Mouse (Mus musculus): Measurements from ENCODE around the gene Kazn. TPM values are rescaled to one million over a fixed set of nuclear protein-coding genes. Genes with fewer than 3 reads are reported as not detected.

Gene Kazn
- polyA plus RNA-seq, 1 experiment from 2014 or later: 11.9 TPM

- Histone ChIP-seq H3K36me3 (ENCODE audit: control insufficient read depth, insufficient read depth, low read length) (no peaks in the 10 kb centered on the region), H3K9ac (ENCODE audit: low read depth, low read length) (no peak overlapping the region), H3K27ac (replicated peaks; ENCODE audit: low read depth, low read length) (no peak overlapping the region), H3K4me3 (ENCODE audit: low read depth, low read length) (no peak overlapping the region), H3K9me3 (ENCODE audit: control insufficient read depth, low read length) (no peaks in the 10 kb centered on the region), H3K27me3 (replicated peaks; ENCODE audit: control insufficient read depth, insufficient read depth, low read length) (no peaks in the 10 kb centered on the region), H3K4me2 (ENCODE audit: low read depth, low read length) (no peak overlapping the region), H3K4me1 (ENCODE audit: control insufficient read depth, insufficient read depth, low read length) (no peaks in the 10 kb centered on the region)
- DNase-seq (ENCODE audit: low spot score) (no peak), ATAC-seq (ENCODE audit: low read depth) (no peak)
- WGBS: 38% methylated on average over 3 of the region's 4 CpGs
Observed at GRCm38 (mm10) chr4:142267832-142268231, 28.6 kb upstream of the Kazn start.

DNA sequence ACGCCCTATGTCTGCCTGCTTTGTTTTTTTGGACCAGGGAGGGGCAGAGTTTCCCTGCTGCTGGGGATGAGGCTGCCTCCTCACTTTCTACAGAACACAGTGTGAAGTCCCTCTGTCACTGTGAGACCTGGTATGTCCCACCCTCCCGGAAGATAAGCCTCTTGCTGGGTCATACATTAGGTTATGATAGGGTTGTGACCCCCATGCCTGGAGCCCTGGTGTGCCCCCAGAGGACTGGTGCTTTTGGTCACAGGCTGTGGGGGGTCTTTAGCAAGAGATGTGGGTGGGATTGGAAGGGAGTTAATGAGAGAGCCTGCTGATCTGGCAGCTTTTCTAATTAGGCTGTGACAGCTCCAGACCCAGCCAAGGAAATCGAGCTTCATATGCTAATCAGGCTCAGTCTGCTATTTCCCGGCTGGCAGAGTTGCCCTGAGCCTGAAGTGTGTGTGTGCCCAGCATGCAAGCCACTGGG, 28.2 kb upstream of the Kazn start:
- Histone ChIP-seq H3K4me3 (ENCODE audit: low read depth, low read length) (no peak overlapping the region), H3K27me3 (replicated peaks; ENCODE audit: control insufficient read depth, insufficient read depth, low read length) (no peaks in the 10 kb centered on the region), H3K9ac (ENCODE audit: low read depth, low read length) (no peak overlapping the region), H3K36me3 (ENCODE audit: control insufficient read depth, insufficient read depth, low read length) (no peaks in the 10 kb centered on the region), H3K27ac (replicated peaks; ENCODE audit: low read depth, low read length) (no peak overlapping the region), H3K4me1 (ENCODE audit: control insufficient read depth, insufficient read depth, low read length) (no peaks in the 10 kb centered on the region), H3K9me3 (ENCODE audit: control insufficient read depth, low read length) (no peaks in the 10 kb centered on the region), H3K4me2 (ENCODE audit: low read depth, low read length) (no peak overlapping the region)
- ATAC-seq (ENCODE audit: low read depth): no peak
- peak; percentile 32 for DNase-seq (ENCODE audit: low spot score)
- WGBS: 22% methylated on average over 4 of the region's 4 CpGs

GRCm38 (mm10) chr4:142264335-142264734, 25.1 kb upstream of the Kazn start:
- Histone ChIP-seq H3K9me3 (ENCODE audit: control insufficient read depth, low read length) (no peaks in the 10 kb centered on the region), H3K27ac (replicated peaks; ENCODE audit: low read depth, low read length) (no peak overlapping the region), H3K4me3 (ENCODE audit: low read depth, low read length) (no peak overlapping the region), H3K9ac (ENCODE audit: low read depth, low read length) (no peak overlapping the region), H3K27me3 (replicated peaks; ENCODE audit: control insufficient read depth, insufficient read depth, low read length) (no peaks in the 10 kb centered on the region), H3K4me2 (ENCODE audit: low read depth, low read length) (no peak overlapping the region), H3K36me3 (ENCODE audit: control insufficient read depth, insufficient read depth, low read length) (no peaks in the 10 kb centered on the region), H3K4me1 (ENCODE audit: control insufficient read depth, insufficient read depth, low read length) (no peaks in the 10 kb centered on the region)
- DNase-seq (ENCODE audit: low spot score) (peak; percentile 31), ATAC-seq (ENCODE audit: low read depth) (peak; percentile 31; the same call in 1 of the 2 replicates)
- 66% methylated on average over 7 of the region's 7 CpGs for WGBS

- no peak for ATAC-seq (ENCODE audit: low read depth)
- no peak for DNase-seq (ENCODE audit: low spot score)
- no peaks in the 10 kb centered on the region for H3K27me3 ChIP-seq (replicated peaks; ENCODE audit: control insufficient read depth, insufficient read depth, low read length)
- H3K27ac ChIP-seq (replicated peaks; ENCODE audit: low read depth, low read length): 0 out of 2 replicates have a peak overlapping the region, but pooled peaks have one; percentile 39
- no peaks in the 10 kb centered on the region for H3K4me1 ChIP-seq (ENCODE audit: control insufficient read depth, insufficient read depth, low read length)
- no peaks in the 10 kb centered on the region for H3K36me3 ChIP-seq (ENCODE audit: control insufficient read depth, insufficient read depth, low read length)
- 50% methylated on average over 4 of the region's 4 CpGs for WGBS
- H3K9me3 ChIP-seq (ENCODE audit: control insufficient read depth, low read length): no peaks in the 10 kb centered on the region
- no peak overlapping the region for H3K9ac ChIP-seq (ENCODE audit: low read depth, low read length)
- no peak overlapping the region for H3K4me3 ChIP-seq (ENCODE audit: low read depth, low read length)
- H3K4me2 ChIP-seq (ENCODE audit: low read depth, low read length): no peak overlapping the region
Observed at GRCm38 (mm10) chr4:142261725-142262124, 22.5 kb upstream of the Kazn start.

DNA sequence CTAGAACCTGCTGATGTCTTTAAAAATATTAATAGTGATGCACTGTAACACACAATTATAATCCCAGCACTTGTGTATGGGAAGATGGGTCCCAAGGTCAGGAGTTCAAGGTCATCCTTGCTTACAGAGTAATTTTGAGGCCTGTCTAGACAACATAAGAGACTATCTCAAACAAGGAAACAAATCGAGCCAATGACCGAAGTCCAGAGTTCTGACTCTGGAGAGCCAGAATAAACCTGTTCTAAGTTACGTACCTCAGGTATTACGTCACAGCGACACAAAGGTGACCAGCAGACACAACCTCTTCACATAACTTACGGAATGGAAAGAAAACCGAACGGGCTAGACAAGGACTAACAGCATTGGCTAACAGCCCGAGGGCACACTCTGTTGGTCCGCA, 19.5 kb upstream of the Kazn start:
- Histone ChIP-seq H3K27ac (replicated peaks; ENCODE audit: low read depth, low read length) (no peak overlapping the region), H3K36me3 (ENCODE audit: control insufficient read depth, insufficient read depth, low read length) (no peaks in the 10 kb centered on the region), H3K27me3 (replicated peaks; ENCODE audit: control insufficient read depth, insufficient read depth, low read length) (no peaks in the 10 kb centered on the region), H3K4me1 (ENCODE audit: control insufficient read depth, insufficient read depth, low read length) (no peaks in the 10 kb centered on the region), H3K4me3 (ENCODE audit: low read depth, low read length) (no peak overlapping the region), H3K4me2 (ENCODE audit: low read depth, low read length) (no peak overlapping the region), H3K9ac (ENCODE audit: low read depth, low read length) (no peak overlapping the region), H3K9me3 (ENCODE audit: control insufficient read depth, low read length) (no peaks in the 10 kb centered on the region)
- ATAC-seq (ENCODE audit: low read depth) (no peak), DNase-seq (ENCODE audit: low spot score) (no peak)
- WGBS: 89% methylated on average over 10 of the region's 10 CpGs

DNA sequence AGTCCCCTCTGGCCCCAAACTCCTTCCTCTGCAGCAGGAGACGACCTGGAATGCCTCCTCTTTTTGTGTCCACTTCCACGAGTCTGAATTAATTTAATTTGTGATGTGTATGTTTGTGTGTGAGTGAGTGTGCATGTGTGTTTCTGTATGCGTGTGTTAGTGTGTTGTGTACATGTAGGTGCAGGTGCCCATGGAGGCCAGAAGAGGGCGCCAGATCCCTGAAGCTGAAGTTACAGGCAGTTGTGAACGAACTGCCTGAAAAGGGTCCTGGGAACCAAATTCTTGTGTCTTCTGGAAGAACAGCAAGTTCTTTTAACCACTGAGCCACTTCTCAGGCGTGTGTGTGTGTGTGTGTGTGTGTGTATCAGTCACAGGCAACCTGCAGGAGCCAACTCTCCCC, 14.9 kb upstream of the Kazn start:
- no peaks in the 10 kb centered on the region for H3K27me3 ChIP-seq (replicated peaks; ENCODE audit: control insufficient read depth, insufficient read depth, low read length)
- H3K36me3 ChIP-seq (ENCODE audit: control insufficient read depth, insufficient read depth, low read length): no peaks in the 10 kb centered on the region
- no peak for DNase-seq (ENCODE audit: low spot score)
- no peak overlapping the region for H3K4me2 ChIP-seq (ENCODE audit: low read depth, low read length)
- H3K9me3 ChIP-seq (ENCODE audit: control insufficient read depth, low read length): no peaks in the 10 kb centered on the region
- H3K4me1 ChIP-seq (ENCODE audit: control insufficient read depth, insufficient read depth, low read length): peaks cover 8% of the 10 kb centered on the region
- no peak for ATAC-seq (ENCODE audit: low read depth)
- H3K9ac ChIP-seq (ENCODE audit: low read depth, low read length): no peak overlapping the region
- H3K4me3 ChIP-seq (ENCODE audit: low read depth, low read length): no peak overlapping the region
- WGBS: 70% methylated on average over 6 of the region's 6 CpGs
- H3K27ac ChIP-seq (replicated peaks; ENCODE audit: low read depth, low read length): no peak overlapping the region

DNA sequence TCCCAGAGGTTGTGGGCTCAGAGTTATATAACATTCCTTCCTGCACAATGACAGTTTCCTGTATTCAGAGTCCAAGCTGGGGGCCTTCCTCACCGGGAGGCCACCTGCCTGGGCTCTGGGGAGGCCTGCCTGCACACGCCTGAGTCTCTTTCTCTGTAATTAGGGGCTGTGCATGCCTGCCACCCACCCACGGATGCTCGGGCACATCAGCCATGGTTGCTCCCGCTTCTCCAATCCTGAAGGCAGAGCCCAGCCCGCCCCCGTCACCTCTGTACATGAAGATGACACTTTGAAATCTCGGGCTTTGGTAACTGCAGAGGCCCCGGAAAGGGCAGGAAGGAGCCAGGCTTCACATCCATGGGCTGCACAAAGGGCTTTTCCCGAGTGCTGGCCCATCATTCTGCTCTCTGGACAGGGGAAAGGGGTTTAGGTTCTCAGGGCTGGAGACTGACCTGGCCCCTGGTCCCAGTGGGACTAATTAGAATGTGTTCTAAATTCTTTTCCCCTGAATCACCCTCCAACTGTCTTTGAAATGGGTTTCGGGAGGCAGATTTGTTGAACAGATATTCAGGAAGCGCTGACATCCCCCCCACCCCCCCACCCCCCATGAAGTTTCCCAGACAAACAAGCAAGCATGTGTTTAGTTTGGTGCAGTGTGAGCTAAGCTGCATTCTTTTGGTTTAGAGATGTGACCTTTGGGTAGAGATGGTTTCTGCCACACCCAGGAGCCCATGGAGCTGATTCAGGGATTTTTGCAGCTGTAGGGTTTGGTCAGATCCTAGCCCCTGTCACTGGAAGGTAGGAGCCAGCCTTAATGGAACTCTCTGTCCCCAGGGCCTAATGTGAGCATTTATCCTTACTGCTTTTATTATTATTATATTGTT, 12.5 kb upstream of the Kazn start:
- H3K4me2 ChIP-seq (ENCODE audit: low read depth, low read length): no peak overlapping the region
- H3K9me3 ChIP-seq (ENCODE audit: control insufficient read depth, low read length): no peaks in the 10 kb centered on the region
- no peak overlapping the region for H3K27ac ChIP-seq (replicated peaks; ENCODE audit: low read depth, low read length)
- DNase-seq (ENCODE audit: low spot score) (peak; percentile 47), ATAC-seq (ENCODE audit: low read depth) (no peak)
- H3K27me3 ChIP-seq (replicated peaks; ENCODE audit: control insufficient read depth, insufficient read depth, low read length): no peaks in the 10 kb centered on the region
- H3K4me1 ChIP-seq (ENCODE audit: control insufficient read depth, insufficient read depth, low read length): peaks cover 8% of the 10 kb centered on the region
- 25% methylated on average over 12 of the region's 12 CpGs for WGBS
- H3K9ac ChIP-seq (ENCODE audit: low read depth, low read length): no peak overlapping the region
- no peaks in the 10 kb centered on the region for H3K36me3 ChIP-seq (ENCODE audit: control insufficient read depth, insufficient read depth, low read length)
- H3K4me3 ChIP-seq (ENCODE audit: low read depth, low read length): no peak overlapping the region

- DNase-seq (ENCODE audit: low spot score) (no peak), ATAC-seq (ENCODE audit: low read depth) (no peak)
- Histone ChIP-seq H3K36me3 (ENCODE audit: control insufficient read depth, insufficient read depth, low read length) (no peaks in the 10 kb centered on the region), H3K4me3 (ENCODE audit: low read depth, low read length) (no peak overlapping the region), H3K27ac (replicated peaks; ENCODE audit: low read depth, low read length) (no peak overlapping the region), H3K4me1 (ENCODE audit: control insufficient read depth, insufficient read depth, low read length) (peaks cover 8% of the 10 kb centered on the region), H3K27me3 (replicated peaks; ENCODE audit: control insufficient read depth, insufficient read depth, low read length) (no peaks in the 10 kb centered on the region), H3K9me3 (ENCODE audit: control insufficient read depth, low read length) (no peaks in the 10 kb centered on the region), H3K4me2 (ENCODE audit: low read depth, low read length) (no peak overlapping the region), H3K9ac (ENCODE audit: low read depth, low read length) (no peak overlapping the region)
- WGBS: 94% methylated on average over 8 of the region's 8 CpGs
Observed at GRCm38 (mm10) chr4:142250054-142250453, 10.9 kb upstream of the Kazn start.

GRCm38 (mm10) chr4:142249401-142249800, 10.2 kb upstream of the Kazn start:
- 31% methylated on average over 9 of the region's 9 CpGs for WGBS
- no peak overlapping the region for H3K27ac ChIP-seq (replicated peaks; ENCODE audit: low read depth, low read length)
- peak; percentile 71 for DNase-seq (ENCODE audit: low spot score)

More at GRCm38 (mm10) chr4:142249401-142249800, 10.2 kb upstream of the Kazn start:
- Histone ChIP-seq H3K4me1 (ENCODE audit: control insufficient read depth, insufficient read depth, low read length) (peaks cover 8% of the 10 kb centered on the region), H3K27me3 (replicated peaks; ENCODE audit: control insufficient read depth, insufficient read depth, low read length) (no peaks in the 10 kb centered on the region), H3K4me2 (ENCODE audit: low read depth, low read length) (no peak overlapping the region), H3K36me3 (ENCODE audit: control insufficient read depth, insufficient read depth, low read length) (no peaks in the 10 kb centered on the region), H3K4me3 (ENCODE audit: low read depth, low read length) (no peak overlapping the region), H3K9ac (ENCODE audit: low read depth, low read length) (no peak overlapping the region), H3K9me3 (ENCODE audit: control insufficient read depth, low read length) (no peaks in the 10 kb centered on the region)
- ATAC-seq (ENCODE audit: low read depth): peak; percentile 38; the same call in 1 of the 2 replicates

Measured in embryonic facial prominence, embryonic 14.5 days (tissue).